Mouse (Mus musculus) left cerebral cortex, postnatal 10 days (tissue): ENCODE results near the gene Ddx1. TPM values are rescaled to one million over a fixed set of nuclear protein-coding genes. Genes with fewer than 3 reads are reported as not detected.

Experiments
- DNase-seq, 2 experiments: peaks; one replicate each; pipeline ENCODE4 v3.0.0; 2021 to 2022; ENCODE audit warnings: low spot score in 2 of 2, mixed read lengths in 1 of 2; ENCODE audit errors: extremely low spot score in 1 of 2
- intact Hi-C: fragments of 180-260 bp; cut with DNase I; formaldehyde crosslinking; loops from one replicate; pipeline ENCODE4 v1.15.1; 2025
- total RNA-seq, 2 experiments: library from RNA; stranded (reverse); gene quantifications; 2 replicates each; pipeline ENCODE4 v1.2.3; 2021

Ddx1 gene
- total RNA-seq, 2 experiments from 2014 or later: 136 to 148 TPM

- peak in 1 of 2 experiments; percentile 54 for DNase-seq
- intact Hi-C loops: no loop called here
These were observed 72.1 kb downstream of the Ddx1 start for GRCm38 (mm10) chr12:13176927-13177326.

- intact Hi-C loops: no loop called here
- peak in 1 of 2 experiments; percentile 29 for DNase-seq
These were observed 72.9 kb downstream of the Ddx1 start for GRCm38 (mm10) chr12:13176136-13176535.

- DNase-seq: no peak
- intact Hi-C loops: no loop called here
These were observed 75.0 kb downstream of the Ddx1 start for GRCm38 (mm10) chr12:13174022-13174421.

- intact Hi-C loops: no loop called here
- DNase-seq: no peak
These were observed 80.9 kb downstream of the Ddx1 start for GRCm38 (mm10) chr12:13168073-13168472.

- DNase-seq: no peak
- intact Hi-C loops: no loop called here
These were observed 81.9 kb downstream of the Ddx1 start for GRCm38 (mm10) chr12:13167116-13167515.

Other genes with a start within 250 kb of the Ddx1 start
- gene Nbas, start 19.9 kb upstream of the Ddx1 start, total RNA-seq: 10 to 100 TPM; 30.8 to 33.0 TPM